Mouse (Mus musculus): ENCODE data around the gene Mettl7a3. TPM values are rescaled to one million over a fixed set of nuclear protein-coding genes. Genes with fewer than 3 reads are reported as not detected.
"Not testable (repeated sequence)": the region's sequence is repeated elsewhere in the genome, so short reads cannot be mapped to it uniquely, and the experiment has no call there.

The Mettl7a3 gene
- total RNA-seq, 2 experiments from 2014 or later: 0.50 TPM; not detected in 1

GRCm38 (mm10) chr15:100329336-100329735, 5.4 kb upstream of the Mettl7a3 start:
- not testable (repeated sequence) for DNase-seq (ENCODE audit: low spot score in 2 of 2)

GRCm38 (mm10) chr15:100330739-100331138, 4.0 kb upstream of the Mettl7a3 start:
- DNase-seq (ENCODE audit: low spot score in 2 of 2): no peak

DNA sequence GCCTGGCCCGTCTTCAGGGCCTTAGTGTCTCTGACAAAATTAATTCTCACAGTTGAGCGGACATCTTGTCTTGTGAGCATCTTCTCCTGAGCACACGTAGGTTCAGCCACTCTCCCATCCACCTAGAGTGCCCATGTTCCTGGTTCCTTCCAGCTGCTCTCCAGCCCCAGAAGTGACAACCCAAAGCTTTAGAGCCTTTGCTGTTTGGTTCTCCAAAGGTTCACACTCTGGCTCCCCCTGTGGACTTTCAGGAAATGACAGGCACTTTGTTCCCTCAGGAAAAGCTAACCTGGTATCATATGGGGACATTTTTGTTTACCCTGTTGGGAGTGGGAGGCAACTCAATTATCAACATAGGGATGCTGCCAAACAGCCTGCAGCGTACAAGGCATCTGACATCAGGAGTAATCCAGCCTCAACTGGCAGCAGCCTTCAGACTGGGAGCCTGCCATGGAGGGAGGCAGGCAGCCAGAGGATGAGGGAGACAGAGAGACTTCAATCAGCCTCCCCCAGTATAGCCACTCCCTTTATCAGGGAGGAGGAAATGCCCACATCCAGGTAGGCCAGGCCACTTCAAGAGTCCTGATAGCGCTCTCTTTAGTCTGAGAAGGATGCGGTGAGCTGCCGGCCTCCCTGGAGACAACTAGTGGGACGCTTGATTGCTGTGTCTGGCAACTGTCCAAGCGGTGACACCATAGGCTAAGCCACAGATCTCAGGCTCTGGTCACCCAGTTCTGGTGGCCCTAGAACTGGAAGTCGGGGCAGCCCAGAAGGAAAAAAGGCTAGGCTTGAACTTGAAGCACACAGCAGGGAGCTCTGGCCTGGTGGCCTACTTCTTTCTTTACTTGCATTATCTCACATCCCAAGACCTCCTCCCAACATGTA, 2.4 kb upstream of the Mettl7a3 start:
- DNase-seq (ENCODE audit: low spot score in 2 of 2): not testable (repeated sequence)

DNA sequence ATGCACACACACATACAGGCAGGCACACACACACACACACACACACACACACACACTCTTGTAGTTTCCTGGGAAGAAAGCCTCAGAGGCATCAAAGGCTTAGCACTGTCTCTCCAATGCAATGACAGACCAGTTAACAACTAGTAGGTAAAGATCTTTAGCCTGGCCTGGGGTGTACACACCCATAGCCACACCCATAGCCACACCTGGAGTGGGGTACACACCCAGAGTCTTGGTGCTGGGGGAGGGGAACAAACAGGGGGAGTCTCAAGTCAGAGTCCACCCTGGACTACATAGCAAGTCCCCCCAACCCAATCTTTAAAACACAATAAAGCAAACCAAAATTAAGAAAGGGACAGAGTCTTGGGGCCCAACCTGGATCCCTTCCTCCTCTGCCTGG, 2.6 kb downstream of the Mettl7a3 start:
- not testable (repeated sequence) for DNase-seq (ENCODE audit: low spot score in 2 of 2)

DNA sequence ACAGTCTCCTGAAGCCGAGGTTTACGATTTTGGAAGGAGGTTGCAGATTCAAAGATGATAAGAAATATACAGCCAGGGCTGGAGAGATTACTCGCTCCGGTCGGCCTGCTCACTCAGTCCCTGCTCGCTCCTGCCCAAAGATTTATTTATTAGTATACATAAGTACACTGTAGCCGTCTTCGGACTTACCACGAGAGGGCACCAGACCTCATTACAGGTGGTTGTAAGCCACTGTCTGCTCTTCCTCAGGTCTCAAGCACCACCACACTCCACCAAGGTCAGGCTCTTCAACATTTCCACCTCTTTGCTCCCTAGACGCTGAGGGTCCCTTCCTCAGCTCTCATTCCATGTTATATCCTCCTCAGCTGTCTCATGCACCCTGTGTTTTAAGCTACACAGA, 3.1 kb downstream of the Mettl7a3 start:
- not testable (repeated sequence) for DNase-seq (ENCODE audit: low spot score in 2 of 2)

DNA sequence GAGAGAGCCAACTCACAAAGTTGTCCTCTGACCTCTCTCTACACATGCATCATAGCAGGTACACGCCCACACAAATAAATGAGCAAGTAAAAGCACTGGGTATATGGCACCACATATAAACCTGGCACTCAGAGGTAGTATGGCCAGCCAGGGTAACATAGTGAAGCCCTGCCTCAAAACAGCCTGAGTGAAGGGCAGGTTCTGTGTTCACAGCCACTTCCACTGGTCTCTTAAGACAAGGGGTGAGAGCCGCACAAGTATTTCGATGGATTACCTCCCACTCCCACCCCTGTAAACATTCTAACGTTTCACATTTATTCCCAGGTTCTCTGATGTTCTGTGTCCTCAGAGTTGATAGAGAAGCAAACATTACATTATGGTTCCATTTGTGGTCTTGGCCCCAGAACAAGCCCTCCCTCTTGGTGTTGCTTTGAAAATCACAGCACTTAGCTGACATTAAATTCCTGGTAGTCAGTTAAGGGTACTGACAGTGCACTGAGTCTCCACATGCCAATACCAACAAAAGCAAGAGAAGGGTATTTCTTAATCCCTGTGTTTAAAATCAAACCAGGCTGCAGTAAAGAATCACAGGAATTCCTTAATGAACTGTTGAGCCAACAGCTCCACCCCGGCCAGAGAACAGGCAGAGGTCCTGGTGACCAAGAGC, 6.7 kb downstream of the Mettl7a3 start:
- not testable (repeated sequence) for DNase-seq (ENCODE audit: low spot score in 2 of 2)

DNA sequence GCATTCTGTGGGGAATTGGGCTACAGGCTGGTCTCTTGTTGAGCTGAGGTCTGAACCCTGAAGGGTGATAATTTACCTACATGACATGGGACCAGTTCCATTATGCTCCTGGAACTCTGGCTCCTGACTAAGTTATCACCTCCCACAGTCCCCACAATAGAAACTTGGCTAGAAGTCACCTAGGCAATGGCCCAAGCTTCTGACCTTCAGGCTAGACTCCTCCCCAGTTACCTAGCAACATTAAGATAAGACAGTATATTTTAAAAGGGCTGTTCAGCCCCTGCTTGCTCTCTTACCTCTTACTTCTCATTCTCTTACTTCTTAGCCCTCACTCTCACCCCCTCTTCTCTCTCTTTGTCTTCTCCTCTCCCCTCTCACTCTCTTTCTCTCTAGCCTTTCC, 10.8 kb downstream of the Mettl7a3 start:
- no peak for DNase-seq (ENCODE audit: low spot score in 2 of 2)

DNA sequence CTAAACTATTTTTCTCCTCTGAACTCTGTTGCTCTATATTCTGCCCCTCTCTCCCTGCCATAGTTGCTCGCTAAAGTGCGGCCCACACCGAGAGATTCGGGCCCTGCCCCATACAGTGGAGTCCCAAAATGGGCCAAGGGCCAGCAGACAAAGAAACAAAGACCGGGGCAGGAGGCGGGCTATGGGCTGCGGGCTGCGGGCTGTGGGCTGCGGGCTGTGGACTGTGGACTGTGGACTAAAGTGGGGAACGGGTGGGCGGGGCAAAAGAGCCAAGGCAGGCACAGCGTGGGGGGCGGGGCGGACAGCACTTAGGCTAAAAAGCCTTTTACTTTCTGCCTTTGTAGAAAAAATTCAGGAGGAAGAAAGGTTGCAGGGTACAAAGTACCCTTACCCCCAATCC, 12.0 kb downstream of the Mettl7a3 start:
- DNase-seq (ENCODE audit: low spot score in 2 of 2): no peak

GRCm38 (mm10) chr15:100349496-100349895, 14.8 kb downstream of the Mettl7a3 start:
- no peak for DNase-seq (ENCODE audit: low spot score in 2 of 2)

DNA sequence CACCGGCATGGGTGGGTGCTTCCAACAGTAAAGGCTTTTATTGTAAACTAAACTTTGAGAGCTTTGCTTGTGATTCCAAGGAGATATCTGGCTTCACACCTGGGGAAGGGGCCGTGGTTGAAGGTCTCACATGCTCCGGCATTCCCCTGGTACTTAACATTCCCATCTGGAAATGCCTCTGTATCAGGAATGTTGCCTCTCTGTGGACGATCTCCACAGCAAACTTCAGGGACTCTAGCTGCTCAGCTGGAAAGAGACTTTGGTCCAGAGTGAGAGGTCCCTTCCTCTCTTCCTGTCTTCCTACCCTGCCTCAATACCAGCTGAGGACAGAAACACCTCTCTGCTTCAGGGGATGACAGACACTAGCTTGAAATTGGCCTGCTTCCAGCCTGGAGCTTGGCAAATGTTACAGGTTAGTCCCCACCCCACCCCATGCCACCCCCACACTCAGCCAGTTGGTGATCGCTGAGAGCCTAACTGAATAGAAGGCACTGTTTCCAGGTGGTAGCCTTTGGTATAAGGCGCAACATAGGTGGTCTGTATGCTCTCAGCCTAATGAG, 16.9 kb downstream of the Mettl7a3 start:
- DNase-seq (ENCODE audit: low spot score in 2 of 2): no peak

DNA sequence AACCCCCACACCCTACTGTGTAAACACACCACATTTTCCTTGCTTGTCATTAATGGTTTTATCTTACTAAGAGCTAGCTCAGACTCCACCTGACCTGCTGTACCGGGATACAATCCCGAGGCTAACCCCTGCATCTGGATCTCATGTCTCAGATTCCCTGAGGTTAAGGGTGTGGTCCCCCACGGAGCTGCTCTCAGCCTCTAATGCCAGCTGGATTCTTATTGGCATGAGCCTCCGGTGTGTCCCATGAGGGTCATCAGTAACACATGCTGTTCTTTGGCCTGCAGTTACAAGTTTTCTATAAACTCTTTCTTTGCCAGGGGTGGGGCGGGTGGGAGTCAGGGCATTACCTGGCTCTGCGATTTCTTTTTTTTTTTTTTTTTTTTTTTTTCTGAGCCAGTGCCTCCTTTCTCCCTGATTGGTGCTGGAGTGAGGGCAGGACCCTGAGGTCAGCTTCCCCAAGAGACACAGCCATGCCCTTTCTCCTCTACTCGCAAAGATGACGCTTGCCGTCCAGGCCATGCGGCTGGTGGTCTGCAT, 18.1 kb downstream of the Mettl7a3 start, which contains the start of the genes Methig1 and Mettl7a2:
Gene Methig1 (plus strand): TSS at position 439 of the 540 bp plus-strand sequence.
Gene Mettl7a2 (plus strand): TSS at position 490 of the 540 bp plus-strand sequence.
- no peak for DNase-seq (ENCODE audit: low spot score in 2 of 2)

DNA sequence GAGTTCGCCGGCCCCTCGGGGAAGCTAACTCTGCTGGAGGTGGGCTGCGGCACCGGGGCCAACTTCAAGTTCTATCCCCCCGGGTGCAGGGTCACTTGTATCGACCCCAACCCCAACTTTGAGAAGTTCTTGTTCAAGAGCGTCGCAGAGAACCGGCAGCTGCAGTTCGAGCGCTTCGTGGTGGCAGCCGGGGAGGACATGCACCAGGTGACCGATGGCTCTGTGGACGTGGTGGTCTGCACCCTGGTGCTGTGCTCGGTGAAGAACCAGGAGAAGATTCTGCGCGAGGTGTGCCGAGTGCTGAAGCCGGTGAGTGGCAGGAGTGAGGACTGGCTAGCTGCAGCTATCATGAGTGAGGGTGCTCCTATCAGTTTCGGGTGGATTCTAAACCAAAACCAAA, 18.7 kb downstream of the Mettl7a3 start:
- DNase-seq (ENCODE audit: low spot score in 2 of 2): not testable (repeated sequence)

GRCm38 (mm10) chr15:100355876-100356275, 21.1 kb downstream of the Mettl7a3 start:
- DNase-seq (ENCODE audit: low spot score in 2 of 2): no peak

DNA sequence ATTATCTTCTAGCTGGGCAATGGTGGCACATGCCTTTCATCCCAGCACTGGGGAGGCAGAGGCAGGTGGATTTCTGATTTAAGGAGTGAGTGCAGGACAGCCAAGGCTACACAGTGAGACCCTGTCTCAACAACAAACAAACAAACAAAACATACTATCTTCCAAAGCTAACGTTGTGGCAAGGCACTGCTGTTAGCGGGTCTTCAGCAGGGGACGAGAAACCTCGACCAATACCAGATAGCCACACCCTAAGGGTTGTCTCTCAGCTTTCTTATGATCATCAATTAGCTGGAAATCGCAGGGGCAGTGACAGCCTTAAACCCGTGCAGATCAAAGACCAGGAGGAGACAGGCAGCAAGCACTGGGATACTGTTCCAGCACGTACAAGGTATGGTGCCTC, 29.5 kb downstream of the Mettl7a3 start, which contains the start of gene Higd1c:
Gene Higd1c (plus strand): TSS at position 301 of the 400 bp plus-strand sequence.
- DNase-seq (ENCODE audit: low spot score in 2 of 2): no peak

GRCm38 (mm10) chr15:100365967-100366366, 31.2 kb downstream of the Mettl7a3 start:
- DNase-seq (ENCODE audit: low spot score in 2 of 2): not testable (repeated sequence)

DNA sequence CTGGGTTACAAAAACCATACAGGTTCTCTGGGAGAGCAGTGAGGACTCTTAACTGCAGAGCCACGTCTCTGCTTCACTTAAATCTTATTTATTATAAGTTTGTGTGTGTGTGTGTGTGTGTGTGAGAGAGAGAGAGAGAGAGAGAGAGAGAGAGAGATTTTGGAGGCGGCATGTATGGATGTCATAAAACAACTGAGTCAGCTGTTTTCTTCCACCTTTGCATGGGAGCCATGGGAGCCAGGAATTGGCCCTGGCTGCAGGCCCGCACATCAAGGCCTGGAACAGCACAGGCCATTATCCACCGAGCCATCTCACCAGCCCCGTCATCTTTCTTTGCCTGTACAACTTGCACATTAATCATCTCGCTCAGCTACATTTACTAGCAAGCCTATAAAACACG, 32.4 kb downstream of the Mettl7a3 start:
- no peak for DNase-seq (ENCODE audit: low spot score in 2 of 2)

- DNase-seq (ENCODE audit: low spot score in 2 of 2): peak in 1 of 2 experiments; percentile 44
These were observed 40.3 kb downstream of the Mettl7a3 start for GRCm38 (mm10) chr15:100375066-100375465.

DNA sequence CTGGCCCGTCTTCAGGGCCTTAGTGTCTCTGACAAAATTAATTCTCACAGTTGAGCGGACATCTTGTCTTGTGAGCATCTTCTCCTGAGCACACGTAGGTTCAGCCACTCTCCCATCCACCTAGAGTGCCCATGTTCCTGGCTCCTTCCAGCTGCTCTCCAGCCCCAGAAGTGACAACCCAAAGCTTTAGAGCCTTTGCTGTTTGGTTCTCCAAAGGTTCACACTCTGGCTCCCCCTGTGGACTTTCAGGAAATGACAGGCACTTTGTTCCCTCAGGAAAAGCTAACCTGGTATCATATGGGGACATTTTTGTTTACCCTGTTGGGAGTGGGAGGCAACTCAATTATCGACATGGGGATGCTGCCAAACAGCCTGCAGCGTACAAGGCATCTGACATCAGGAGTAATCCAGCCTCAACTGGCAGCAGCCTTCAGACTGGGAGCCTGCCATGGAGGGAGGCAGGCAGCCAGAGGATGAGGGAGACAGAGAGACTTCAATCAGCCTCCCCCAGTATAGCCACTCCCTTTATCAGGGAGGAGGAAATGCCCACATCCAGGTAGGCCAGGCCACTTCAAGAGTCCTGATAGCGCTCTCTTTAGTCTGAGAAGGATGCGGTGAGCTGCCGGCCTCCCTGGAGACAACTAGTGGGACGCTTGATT, 43.2 kb downstream of the Mettl7a3 start:
- not testable (repeated sequence) for DNase-seq (ENCODE audit: low spot score in 2 of 2)

DNA sequence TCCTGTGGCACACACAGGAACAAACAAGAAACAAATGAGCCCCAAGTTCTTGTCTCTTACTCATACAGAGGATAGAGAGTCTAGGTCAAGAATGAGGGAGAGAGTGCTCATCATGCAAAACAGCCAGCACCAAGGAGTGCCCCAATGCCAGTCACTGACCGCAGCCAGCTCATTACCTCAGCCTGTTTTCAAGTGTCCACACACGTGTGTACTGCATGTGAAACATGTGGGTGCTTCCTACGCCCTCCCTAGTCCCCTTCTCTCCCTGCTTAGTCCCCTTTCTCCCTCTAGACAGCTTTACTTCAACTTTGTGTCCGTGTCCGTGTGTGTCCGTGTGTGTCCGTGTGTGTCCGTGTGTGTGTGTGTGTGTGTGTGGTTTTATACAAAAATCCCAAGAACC, 44.9 kb downstream of the Mettl7a3 start:
- DNase-seq (ENCODE audit: low spot score in 2 of 2): no peak

GRCm38 (mm10) chr15:100380104-100380503, 45.4 kb downstream of the Mettl7a3 start:
- no peak for DNase-seq (ENCODE audit: low spot score in 2 of 2)

DNA sequence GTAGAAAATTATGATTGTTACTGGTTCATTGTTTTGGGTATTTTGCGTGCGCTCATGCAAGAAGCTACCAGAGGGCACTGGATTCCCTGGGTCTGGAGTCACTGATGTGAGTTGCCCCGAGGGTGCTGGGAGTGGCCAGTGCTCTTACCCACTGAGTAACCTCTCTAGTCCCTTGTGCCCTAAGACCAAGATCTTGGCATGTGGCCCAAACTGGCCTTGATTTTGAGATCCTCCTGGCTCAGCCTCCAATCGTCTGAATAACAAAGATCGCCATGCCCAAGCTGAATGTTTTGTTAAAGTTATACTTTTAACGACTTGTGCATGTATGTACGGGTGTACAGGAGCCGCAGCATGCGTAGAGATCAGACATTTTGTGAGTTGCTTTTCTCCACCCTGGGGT, 51.0 kb downstream of the Mettl7a3 start:
- DNase-seq (ENCODE audit: low spot score in 2 of 2): no peak

Measured in adrenal gland, postnatal 4 days (tissue).